Mouse (Mus musculus): ENCODE results near the gene Ttc34. TPM values are rescaled to one million over a fixed set of nuclear protein-coding genes. Genes with fewer than 3 reads are reported as not detected.

Gene Ttc34
- total RNA-seq, 4 experiments from 2014 or later, result 0.06 to 0.34 (median 0.11) TPM; not detected in 1

DNA sequence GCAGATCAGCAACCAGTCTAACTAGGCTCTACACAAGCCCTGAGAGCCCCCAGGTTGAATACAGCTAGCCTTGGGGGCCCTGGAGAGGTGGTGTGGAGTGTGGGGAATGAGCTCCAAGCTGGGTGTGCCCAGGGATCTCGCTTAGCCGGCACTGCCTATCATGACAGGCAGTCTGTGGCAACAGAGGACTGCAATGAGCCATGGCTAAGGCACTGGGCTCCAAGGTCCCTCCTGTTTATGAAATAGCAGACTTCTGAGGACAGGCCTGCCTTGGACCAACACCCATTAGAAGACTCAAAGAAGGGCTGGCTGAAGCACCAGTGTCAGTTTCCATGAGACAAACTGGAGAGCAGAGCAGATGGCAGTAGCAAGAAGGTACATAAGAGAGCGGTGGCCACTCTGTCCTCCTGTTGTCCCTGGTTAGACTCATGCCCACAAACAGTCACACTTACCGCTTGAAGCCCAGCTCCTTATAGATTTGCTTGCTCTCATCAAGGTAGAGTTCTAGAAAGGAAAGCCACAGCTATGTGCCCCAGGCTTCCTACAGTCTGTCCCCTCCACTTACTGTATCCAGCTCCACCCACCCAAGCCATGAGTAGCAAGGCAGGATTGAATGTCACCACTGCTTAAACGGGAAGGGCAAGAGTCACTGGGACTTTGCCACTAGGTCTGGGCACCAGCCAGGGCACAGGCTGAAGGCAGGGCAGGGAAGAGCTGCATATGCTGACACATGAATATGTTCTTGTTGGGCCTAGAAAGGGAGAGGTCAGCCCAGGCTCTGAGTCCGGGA lies 60.6 kb downstream of the Ttc34 start:
- DNase-seq (ENCODE audit: low spot score), result no peak

DNA sequence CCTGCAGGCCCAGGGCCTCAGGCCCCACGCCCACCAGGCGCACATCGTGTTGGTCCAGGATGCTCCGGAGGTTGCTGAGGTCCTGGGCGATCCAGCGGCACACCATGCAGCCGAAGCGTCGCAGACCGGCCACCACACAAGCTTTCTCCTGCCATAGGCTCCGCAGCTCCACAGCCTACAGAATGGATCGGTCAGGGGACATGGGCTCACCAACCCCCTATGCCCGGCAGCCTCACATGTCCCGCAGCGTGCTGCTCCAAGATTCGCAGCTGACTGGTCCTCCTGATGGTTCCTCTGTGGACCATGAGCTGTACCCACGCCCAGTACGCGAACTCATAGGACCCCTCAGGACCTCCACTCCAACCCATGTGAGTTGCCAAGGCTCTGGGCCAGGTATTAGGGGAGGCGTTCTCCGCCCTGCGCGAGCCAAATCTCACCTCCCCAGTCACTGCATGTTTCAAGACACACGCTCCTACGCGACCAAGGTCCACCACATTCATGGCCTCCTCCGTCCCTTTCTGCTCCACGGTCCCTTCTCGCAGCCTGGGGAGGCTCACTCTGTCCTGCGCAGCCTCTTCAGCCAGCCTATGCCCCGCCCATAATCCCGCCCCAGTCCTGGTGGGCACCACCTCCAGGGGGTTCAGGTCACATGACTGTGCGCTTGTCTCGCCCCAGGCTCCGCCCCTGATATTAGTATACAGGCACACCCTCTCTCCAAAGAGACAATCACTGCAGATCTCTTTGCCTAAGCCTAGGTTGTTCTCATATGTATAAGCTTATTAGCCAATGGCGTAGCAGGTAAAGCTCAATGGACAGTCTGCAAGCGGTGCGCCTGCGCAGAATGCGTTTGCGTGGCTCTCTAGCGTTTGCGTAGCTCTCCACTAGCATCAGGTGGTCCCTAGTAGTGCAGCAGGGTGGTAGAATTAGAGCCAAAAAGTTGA lies 61.5 kb downstream of the Ttc34 start, which contains the start of gene Fam213b:
Gene Fam213b, minus strand, starts transcription at position 630 of the 941 bp plus-strand sequence.
- DNase-seq (ENCODE audit: low spot score), result peak; percentile 86

DNA sequence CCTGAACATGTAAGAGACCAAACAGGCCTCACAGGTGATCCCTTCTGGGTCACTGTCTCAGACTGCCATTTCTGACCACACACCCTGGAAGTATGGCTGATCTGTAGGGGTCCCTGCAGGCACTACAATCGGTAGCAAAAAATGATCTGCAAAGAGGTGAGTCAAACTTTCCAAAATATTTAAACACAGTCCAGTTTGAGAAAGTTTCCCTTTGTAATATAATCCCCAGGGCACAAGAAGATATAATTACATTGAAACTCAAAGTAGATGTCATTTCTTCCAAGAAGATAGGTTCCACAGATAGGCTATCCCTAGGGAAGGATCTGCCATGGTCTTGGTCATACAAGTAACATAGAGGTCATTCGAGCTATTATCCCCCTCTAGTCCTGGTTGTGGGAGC lies 65.1 kb downstream of the Ttc34 start:
- no peak for DNase-seq (ENCODE audit: low spot score)

DNA sequence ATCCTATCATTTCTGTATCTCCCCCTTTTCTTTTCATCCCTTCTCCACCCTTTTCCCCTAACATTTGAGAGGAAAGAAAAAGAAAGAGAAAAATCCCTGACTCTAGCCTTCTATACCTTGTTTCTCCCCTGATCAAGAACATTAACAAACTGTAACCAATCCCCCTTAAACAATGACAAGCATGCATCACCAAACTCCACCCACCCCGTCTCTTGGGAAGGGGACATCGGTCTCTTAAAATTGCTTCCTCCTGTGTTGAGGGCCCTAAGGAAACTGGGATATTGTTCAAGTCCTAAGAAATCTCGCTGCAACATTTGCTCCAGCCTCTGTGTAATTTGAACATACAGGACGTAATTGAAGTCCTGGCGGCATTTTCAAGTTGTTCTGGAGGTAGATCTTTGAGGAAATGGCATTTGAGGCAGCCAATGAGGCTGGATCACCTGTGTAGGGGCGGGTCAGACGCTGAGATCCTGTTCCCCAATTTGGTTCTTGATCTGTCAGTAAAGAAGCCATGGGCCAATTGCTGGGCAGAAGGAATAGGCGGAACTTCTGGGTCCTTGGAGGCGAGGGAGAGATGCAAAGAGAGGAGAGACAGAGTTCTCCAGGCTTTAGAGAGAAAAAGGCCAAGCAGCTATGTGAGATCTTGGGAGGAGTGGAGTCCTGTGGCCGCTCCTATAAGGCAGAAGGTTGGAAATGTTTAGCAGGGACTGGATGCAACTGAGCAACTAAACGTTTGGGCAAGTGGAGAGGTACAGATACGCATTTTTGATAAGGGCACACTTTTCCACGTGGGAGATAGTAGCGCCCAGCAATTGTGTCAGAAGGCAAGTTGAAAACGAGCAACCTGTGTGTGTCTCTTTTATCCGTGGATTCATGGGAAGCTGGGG lies 67.2 kb downstream of the Ttc34 start:
- DNase-seq (ENCODE audit: low spot score), result peak; percentile 73

DNA sequence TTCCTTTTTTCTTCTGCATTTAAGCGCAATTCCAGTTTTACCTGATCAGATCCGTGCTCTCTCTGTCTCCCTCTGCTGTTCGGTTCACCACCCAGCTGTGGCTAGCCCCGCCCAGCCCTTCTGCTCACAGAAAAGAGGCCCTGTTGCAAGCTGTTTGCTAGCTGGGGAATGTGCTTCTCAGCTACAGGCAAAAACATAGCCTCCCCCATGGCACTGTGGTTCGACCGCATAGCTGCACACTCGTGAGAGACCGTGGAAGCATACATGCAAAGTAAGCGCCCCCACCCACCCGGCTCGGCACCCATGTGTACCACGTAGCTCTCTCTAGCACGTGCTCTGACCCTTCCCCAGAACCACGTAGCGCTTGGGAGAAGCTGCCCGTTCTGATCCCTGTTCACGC lies 70.6 kb downstream of the Ttc34 start:
- DNase-seq (ENCODE audit: low spot score), result peak; percentile 55

DNA sequence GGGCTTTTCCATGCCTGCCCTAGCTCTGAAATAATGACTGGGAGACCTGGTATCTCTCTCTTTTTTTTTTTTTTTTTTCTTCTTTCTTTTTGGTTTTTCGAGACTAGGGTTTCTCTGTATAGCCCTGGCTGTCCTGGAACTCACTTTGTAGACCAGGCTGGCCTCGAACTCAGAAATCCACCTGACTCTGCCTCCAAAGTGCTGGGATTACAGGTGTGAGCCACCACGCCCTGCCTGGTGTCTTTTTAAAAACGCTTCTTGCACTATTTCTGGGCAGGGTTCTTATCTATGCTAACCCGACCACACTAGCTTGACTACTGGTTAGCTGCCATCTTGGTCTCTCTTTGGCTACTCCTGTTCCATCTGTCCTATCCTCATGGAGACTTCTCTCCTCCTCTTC lies 71.2 kb downstream of the Ttc34 start:
- DNase-seq (ENCODE audit: low spot score), result no peak

DNA sequence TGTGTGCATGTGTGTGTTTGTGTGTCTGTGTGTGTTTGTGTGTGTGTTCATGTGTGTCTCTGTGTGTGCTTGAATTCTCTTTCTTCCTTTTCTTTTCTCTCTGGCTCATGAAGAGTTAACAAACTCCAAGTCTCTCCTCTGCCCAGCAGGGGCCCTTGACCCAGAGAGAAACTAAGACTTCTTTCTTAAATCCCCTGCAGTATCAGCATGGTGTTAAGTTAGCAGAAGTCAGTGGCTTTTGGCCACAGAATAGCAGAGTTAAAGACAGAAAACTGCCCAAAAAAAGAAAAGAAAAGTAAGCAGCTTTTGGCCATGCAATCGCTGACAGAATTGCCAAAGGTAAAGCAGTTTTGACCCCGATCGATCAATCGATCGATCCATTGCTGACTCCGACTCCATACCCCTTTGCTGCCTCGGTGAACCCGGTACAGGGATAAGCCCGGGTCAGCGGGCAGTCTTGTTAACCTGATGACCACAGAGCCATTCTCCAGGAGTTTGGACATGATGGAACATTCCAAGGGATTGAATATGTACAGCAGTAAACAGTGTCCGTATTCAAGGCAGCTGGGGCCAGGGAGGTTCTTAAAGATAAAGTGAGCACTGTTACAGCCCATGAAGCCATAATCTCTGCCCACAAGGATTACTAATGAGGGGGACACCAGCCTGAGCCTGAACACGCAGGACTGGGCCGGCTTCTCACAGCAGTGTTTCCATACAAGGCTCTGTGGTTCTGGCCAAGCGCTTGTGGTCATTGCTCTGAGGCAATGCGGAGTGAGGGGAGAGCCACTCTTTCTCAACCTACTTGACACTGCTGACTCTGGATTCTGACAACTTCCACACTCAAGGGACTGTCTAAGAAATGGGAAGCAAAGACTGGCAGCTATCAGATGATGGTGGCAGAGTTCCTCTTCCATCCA lies 73.6 kb downstream of the Ttc34 start:
- DNase-seq (ENCODE audit: low spot score), result no peak

DNA sequence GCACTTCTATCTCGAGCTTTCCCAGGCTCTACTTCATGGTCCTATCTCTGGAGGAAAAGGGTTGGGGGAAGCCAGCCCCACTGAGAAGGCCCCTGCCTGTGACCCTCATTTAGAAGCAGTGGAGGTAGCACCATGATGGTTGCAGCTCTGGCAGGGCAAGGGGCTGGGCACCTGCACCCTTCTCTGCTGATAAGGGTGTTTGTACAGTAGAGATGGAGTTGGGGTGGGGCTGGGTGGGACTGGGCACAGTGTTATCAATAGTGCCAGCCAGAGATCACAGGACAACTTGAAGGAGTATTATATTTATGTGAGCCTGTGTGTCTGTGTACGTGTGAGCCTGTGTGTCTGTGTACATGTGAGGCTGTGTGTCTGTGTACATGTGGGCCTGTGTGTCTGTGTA lies 74.4 kb downstream of the Ttc34 start:
- DNase-seq (ENCODE audit: low spot score), result no peak

DNA sequence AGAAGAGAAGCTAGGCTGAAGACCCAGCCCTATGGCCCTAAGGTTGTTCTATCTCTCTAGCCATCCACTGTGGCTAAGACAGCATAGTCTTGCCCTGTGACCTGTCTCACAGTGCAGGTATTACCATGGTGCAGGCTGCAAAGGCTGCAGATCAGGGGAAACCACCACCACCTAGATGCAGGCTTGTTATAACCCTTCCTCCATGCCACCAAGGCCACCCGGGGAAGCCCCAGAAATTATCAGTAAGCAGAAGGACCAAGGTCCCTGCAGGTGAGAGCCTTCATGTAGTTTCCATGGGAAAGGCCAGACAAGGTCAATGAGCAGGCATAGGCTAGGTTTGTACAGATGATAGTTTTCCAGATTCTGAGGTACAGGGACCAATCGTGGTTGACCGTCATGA lies 76.6 kb downstream of the Ttc34 start:
- no peak for DNase-seq (ENCODE audit: low spot score)

DNA sequence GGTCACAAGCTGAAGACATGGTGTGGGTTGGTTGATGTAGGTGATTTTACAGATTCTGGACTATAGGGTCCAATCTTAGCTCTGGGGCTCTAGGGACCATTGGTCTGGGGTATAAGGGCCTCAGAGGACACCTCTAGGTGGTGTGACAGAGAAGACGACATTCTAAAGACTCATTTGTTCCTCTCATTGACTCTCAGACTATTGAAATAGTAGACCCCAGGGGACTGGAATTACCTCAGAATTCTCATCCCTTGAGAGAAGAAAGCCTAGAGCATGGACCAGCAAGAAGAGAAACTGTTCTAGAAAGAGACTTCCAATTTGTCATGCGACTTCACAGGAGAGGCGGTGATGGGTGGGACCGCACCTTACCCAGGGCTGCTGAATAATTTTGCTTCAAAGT lies 77.0 kb downstream of the Ttc34 start:
- no peak for DNase-seq (ENCODE audit: low spot score)

DNA sequence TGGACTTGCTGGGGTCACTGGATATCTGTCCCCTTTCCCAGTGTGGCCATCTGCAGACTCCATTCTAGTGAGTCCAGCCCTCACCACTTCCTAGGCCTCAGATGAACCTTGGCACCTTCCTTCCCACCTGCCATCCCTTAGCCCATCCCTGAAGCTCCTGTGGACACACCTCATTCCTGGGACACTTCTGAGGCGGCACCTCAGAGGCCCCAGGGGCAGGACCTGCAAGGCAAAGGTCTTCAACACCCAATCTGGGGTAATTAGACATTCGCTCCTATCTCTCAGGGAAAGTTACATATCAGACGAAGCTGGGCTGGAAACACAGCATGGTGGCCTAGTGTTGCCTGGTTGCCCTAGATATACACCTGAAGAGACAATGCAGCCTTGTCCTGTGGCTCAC lies 77.4 kb downstream of the Ttc34 start:
- DNase-seq (ENCODE audit: low spot score), result no peak

DNA sequence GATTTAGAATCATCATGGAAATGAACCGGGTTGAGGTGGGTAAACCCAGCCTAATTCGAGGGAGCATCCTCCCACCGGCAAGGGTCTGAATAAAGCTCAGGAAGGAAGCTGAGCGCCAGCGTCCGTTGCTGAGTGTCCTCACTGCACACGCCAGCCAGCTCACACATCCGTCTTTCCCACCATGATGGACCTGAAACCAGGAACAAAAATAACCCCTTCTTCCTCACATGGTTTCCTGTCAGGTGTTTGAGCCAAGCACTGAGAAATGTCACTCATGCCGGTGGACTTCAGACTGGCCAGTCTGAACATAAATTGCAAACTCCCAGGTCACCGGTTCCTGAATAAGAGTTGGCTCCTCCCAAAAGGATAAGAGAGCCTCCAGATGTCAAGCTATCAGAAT lies 78.0 kb downstream of the Ttc34 start:
- DNase-seq (ENCODE audit: low spot score), result no peak

DNA sequence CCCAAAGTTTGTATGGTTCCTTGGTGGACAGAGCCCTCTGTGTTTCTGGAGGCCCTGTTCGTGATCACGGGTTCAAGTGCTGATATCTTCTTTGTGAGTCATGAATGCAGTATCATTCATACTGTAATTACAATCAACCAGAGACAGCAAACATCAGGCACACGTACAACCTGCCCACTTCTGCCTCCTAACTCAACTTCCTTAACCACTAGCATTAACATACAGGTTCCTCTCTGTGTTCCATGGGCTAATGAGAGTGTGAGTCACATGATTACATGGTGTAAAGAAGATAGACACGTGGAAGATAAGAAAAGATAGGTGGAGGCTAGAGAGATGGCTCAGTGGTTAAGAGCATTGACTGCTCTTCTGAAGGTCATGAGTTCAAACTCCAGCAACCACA lies 79.4 kb downstream of the Ttc34 start:
- DNase-seq (ENCODE audit: low spot score), result no peak

Other genes with a start within 250 kb of the Ttc34 start
- 10 to 100 TPM; 12.6 to 15.7 (median 14.3) TPM for gene Prdm16, start 200.6 kb upstream of the Ttc34 start, total RNA-seq (2022)
- not detected for gene Actrt2, start 169.6 kb upstream of the Ttc34 start, total RNA-seq (2022)
- under 1 TPM in 2 of 4 experiments, not detected in 2; 0.16 to 0.20 TPM for gene Mmel1, start 32.1 kb downstream of the Ttc34 start, total RNA-seq (2022)
- 100 to 1,000 TPM in 2 of 4 experiments, 10 to 100 TPM in 2; 92.4 to 111 (median 101) TPM for gene Fam213b, start 61.7 kb downstream of the Ttc34 start, total RNA-seq (2022)
- 1 to 10 TPM; 4.0 to 9.1 (median 4.5) TPM for gene Tnfrsf14, start 91.1 kb downstream of the Ttc34 start, total RNA-seq (2022)
- not detected for gene Hes5, start 123.5 kb downstream of the Ttc34 start, total RNA-seq (2022)
- 10 to 100 TPM; 38.6 to 44.1 (median 41.2) TPM for gene Pank4, start 126.7 kb downstream of the Ttc34 start, total RNA-seq (2022)
- gene Plch2, start 219.3 kb downstream of the Ttc34 start, total RNA-seq (2022), result under 1 TPM in 1 of 4 experiments, not detected in 3; 0.06 TPM
- gene Pex10, start 229.6 kb downstream of the Ttc34 start, total RNA-seq (2022), result 10 to 100 TPM; 18.5 to 26.0 (median 22.6) TPM
- 10 to 100 TPM; 64.2 to 73.4 (median 68.4) TPM for gene Rer1, start 248.9 kb downstream of the Ttc34 start, total RNA-seq (2022)
- gene Morn1, start 249.1 kb downstream of the Ttc34 start, total RNA-seq (2022), result 1 to 10 TPM in 3 of 4 experiments, under 1 TPM in 1; 0.60 to 4.4 (median 1.8) TPM

All from heart, adult 8-10 months (tissue).